Mouse (Mus musculus) thymus, postnatal 4 days (tissue): ENCODE data around the gene Shq1.

Source experiments
- DNase-seq: peaks from one replicate; pipeline ENCODE4 v3.0.0; 2021

The Shq1 gene

DNA sequence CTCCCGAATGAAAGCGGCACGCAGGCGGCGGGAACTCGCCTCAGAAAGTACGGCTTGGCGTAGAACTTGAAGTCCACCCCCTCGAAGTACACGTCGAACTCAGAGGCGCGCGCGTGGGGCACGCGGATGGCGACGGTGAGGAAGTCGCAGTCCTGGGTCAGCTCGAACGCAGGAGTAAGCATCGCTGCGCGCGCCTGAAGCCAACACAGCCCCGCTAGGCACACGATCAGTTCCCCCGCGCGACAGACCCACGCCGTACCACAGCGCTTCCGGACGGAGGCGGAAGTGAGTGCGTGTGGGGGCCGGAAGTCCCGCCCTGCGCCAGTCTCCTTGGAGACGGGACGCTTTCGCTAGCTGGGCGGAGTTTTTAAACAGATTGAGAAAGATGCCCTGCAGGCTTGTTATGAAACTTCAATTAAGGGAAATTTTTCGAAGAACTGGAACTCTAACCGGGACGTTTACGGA lies at the start of gene Shq1:
Shq1 (minus strand) TSS at position 278 of the 465 bp plus-strand sequence.
- DNase-seq = peak; percentile 93

DNA sequence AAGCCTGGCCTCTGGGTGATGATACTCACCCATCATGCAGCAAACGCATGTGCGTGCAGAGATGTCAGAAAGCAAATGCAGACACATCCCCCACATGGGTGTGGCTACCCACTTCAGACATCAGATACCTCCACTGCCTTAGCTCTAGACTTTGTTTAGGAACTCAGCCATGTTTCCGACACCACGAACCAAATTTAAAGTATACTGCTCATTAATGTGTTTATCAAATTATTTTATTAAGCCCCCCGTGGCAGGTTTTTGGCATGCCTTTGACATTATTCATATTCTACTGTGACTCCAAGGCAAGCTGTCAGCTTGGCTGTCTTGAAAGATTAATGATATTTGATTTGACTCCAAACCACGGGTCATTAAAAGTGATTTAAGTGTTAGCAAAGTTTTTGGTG lies 49.1 kb upstream of the Shq1 start:
- no peak for DNase-seq

DNA sequence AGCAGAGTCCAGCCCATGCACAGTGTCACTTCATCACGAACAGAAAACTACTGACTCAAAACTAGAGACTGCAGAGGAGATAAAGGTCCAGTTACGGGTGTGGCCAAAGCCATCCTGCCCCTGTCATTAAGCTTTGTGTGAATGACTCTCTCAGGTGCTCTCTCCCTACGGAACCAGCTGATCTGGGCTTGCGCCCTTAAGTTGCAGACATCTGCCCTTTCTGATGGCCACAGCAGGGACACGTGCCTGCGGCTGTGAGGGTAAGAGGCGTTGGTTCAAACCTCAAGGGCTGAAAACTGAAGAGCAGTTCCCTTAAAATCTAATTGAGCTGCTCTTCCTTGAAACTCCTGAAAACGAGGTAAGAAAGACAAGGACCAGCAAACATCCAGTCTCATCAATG lies 45.9 kb upstream of the Shq1 start:
- DNase-seq = no peak

DNA sequence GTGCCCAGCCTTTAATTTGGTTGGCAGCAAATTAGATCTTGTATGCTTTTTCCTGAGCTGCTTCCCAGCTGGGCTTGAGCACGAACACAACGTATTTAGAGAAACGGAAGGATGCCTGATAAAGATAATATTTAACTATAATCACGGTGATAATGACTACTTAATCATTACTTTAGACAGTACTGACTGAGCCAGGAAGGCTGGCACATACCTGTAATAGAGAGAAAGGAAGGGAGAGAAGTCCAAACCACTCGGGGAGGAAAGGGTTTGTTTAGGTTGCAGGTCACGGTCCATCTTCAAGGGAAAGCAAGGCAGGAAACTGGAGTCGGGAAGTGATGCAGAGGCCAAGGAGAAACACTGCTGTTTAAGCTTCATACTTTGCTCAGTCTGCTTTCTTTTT lies 45.2 kb upstream of the Shq1 start:
- no peak for DNase-seq

DNA sequence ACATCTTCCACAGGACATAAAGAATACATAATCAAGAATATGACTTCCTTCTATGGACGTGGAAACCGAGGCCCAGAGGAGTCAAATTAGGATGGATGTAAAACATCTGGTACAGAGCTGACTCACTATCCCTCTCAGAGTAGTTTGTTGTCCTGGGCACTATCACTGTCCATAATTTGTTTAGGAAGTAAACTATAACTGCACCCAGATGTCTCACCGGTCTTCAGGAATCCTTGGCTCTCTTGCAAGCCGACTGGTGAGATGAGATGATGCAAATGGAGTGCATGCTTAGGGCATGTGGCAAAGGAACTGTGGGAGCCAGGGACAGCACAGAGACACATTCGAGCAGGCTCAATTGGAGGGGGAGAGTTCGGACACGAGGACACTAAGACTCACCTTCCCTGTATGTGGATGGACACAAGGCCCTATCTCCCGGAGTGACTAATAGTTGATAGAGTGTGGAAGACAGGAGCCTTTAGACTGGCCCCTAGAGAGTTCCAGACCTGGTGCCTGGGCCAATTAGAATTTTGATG lies 44.4 kb upstream of the Shq1 start:
- no peak for DNase-seq

DNA sequence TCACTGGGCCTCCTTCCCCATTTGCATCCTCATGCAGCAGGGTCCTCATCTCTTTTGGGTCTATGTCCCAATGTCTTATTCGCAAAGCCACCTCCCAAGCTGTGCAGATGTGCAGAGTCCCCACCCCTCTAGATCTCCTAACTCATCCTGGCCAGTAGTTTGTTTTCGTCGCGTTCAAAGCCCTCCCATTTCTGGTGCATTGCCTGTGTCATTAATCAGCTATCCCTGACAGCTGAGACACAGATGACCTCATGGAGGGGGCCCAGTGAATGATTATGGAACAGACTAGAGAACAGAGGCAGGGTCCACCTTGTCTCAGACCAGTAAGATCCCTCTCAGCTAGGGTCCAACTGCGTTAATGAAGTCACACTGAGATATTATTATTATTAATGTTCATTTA lies 39.9 kb upstream of the Shq1 start:
- no peak for DNase-seq

DNA sequence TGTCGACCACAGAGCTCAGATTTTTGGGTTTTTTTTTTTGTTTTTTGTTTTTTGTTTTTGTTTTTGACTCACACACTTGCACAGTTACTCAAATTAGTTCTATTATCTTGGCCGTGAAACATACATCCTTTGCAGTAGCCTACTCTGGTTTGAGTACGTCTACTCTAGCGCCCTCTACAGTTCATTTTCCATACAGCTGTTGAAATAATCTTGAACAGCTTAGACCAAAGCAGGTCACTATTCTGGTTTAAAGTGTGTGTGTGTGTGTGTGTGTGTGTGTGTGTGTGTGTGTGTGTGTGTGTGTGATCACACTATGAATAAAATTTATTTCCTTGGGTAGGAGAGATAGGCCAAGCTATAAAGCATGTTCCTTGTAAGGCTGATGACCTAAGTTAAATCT lies 39.2 kb upstream of the Shq1 start:
- no peak for DNase-seq

DNA sequence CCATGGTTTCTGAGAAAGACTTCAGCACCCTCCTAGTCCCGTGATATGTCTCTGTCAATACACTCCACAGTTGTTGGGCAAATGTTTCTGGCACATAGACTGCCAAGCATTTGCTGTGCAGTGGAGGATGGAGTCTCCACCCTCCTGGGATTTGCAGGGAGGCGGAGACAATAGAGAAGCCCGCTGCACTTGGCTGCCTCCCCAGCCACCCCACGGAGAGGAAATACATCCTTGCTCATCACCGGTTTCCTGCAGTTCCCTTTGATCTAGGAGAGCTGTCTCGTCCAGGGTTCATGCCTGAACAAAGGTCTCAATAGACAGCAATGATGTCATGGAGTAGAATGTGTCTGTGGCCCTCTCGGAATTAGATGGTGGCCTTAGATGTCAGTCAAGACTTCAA lies 38.5 kb upstream of the Shq1 start:
- DNase-seq = peak; percentile 16

DNA sequence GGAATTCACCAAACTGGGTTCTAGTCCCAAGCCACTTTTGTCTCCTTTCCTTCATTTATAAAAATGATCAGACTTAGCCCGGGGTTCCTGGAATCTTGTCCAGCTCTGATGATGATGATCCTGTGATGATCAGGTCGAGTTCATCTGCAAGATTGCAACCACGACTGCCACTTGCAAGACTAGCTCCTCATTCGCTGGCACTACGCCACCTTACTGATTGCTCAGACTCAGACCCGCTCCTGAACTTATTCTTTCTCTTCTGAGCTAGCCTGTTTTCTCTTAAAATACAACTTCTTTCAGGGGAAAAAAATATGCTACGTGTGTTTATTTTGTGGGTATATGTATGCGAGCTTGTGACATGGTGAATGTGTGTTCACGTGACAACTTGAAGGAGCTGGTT lies 38.0 kb upstream of the Shq1 start:
- DNase-seq = no peak

DNA sequence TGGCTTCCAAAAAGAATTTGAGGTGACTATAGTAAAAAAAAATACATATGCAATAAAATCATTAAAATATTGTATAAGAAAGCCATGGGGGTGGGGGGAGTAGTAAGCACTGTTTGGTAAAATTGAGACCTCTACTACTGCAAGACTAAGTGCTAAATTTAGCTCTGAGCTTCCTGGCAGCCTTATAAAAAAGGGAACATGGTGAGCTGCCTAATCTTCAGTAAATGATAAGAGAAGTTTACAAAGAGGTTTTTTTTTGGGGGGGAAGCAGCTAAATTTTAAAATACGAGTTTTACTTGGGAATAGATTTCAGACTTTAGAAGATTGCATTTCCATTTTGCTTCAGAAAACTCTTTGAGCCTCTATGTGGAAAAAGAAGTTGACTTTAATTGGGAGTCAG lies 37.3 kb upstream of the Shq1 start:
- no peak for DNase-seq

DNA sequence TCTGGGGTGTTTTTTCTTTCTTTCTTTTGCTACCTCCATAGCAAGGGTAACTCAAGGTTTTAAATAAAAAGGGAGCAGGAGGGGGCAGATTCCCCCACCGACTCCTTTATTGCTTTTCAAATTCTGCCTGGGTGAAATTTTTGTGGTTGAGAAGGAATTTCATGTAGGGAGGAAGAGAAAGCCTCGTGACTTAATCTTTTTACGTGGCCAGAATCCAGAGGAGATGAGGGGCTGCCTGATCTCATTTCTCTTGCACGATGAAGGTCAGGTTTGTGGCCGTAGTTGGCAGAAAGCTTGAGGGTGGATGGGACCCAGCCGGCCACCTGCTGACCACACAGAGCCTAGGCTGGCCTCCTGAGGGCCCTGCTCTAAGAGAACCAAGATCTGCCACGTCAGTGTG lies 36.6 kb upstream of the Shq1 start:
- DNase-seq = no peak

DNA sequence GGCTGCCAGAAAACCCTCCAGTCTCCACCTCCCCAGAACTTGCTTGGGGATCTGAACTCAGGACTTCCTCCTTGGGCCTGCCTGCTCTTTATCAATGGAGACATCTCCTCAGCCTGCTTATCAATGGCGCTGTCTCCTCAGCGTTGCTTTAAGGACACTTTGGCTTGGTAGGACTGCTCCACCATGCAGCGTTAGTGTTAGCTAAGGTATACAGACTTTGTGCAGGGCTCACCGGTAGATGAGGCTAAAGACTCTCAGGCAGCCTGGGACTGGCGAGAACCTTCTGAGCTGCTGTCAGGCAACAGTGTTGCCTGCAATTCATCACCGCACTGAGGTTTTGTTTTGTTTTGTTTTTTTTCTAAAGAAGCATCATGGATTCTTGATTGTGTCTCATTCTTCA lies 35.9 kb upstream of the Shq1 start:
- no peak for DNase-seq

DNA sequence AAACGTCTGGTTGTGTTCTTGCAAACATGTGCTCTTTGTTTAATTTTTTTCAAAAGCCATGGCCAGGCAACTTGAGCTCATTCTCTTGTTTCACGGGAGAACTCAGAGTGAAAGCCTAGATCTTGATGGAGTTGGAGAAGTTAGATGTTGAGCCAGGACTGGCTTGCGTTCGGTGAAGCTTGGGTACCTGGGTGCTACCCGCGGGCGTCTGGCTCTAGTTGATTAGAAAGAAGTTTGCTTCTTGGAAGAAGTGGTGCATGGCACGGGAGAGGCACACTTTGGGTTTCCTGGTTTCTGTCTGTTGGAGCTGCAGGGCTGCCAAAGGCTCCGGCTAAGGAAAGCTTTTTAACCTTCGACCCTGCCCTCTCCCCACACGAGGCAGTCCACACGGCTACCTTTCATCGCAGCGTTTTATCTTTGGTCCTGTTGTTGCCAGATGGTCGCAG lies 34.4 kb upstream of the Shq1 start:
- DNase-seq = no peak

DNA sequence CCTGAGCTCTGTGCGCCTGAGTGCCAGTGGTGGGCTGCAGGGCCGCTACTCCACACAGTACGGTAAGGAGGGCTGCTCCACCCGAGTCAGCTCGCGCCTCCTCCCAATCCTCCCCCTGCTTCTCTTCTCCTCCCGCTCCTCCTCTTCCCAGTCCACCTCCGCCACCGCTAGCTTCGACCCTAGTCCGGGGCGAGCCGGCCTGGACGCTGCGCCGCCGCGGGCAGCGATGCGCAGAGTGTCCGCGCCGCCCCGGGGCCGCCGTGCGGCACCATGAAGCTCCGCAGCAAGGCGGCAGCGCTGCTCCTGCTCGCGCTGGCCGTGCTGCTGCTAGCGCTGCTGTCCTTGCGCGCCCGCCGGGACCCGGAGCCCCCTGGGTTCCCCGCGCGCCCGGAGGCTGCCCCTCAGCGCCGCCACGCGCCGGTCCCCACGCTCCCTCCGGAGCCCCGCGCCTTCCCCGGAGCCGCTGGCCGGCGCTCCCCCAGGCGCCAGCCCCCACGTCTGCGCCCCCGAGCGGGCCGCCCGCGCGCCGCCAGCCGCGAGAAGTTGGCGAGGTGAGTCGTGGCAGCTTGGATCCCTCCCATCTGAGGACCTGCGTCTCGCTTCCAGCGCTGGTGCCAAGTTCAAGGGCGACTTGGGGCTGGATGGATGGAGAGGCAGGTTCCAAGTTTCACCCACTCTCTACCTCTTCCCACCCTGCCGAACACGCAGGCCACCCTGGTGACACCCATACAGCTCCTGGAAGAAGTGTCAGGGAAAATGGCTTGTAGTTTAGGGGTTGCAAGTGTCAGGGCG lies 33.8 kb upstream of the Shq1 start, which contains the start of gene Gxylt2:
Gxylt2 (plus strand) TSS at position 161 of the 792 bp plus-strand sequence.
- peak; percentile 20 for DNase-seq

DNA sequence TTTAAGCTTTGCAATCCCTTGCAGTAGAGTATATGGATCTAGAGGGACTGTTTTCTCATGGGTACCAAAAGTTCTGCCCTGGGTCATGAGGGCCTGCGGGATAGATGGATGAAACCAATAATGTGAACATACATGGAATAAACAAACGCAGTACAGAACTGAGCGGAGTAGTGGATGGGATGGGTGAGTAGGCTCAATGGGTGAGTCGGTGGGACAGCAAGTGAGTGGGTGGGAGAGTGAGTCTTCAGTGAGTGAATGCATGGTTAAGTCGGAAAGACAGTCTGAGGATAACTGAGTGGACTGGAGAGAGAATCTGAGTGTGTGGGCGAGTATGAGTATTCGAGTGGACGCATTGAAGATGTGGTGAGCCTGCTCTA lies 33.2 kb upstream of the Shq1 start:
- no peak for DNase-seq

DNA sequence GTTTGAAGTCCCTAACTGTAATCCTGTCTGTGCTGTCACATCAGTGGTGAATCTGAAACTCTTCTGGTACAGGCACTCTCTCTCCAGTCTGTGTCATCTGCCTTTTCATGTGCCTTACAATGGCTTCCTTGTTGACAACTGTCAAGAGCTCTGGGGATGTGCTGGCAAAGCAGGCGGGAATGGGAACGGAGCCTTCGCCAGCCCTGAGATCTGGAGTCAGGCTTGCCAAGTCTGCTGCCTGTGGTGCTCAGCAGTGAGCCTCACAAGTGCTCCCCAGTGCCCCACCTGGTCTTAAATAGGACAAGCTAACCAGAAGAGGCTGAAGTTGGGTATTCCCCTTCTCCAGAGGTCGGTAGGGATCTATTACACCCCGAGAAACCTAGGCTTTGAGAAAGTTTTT lies 29.8 kb upstream of the Shq1 start:
- no peak for DNase-seq

DNA sequence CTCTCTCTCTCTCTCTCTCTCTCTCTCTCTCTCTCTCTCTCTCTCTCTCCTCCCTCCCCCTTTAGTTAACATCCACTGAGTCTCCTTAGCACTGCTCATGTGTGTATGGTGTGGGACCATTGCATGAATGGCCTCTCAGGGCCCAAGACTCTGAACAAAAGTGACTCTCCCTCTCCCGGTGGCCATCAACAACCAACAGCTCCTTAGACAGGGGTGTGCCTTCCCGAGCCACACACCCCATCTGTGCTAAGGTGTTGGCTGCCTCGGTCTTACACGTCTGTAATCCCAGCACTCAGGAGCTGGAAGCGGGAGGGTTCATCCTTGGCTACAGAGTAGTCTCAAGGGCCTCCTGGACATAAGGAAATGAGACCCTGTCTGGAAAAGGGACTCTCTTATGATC lies 29.0 kb upstream of the Shq1 start:
- no peak for DNase-seq

DNA sequence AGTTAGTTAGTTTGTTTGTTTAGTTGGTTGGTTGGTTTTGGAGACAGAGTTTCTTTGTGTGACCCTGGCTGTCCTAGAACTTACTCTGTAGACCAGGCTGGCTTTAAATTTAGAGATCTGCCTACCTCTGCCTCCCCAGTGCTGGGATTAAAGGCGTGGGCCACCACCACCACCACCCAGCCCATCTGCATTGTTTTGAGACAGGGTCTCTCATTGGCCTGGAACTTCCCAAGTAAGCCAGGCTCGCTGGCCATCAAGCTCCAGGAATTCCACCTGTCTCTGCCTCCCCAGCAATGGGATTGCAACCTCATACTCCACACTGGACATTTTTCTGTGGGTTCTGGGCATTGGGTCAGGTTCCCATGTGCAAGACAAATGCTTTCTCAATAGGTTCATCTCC lies 15.4 kb upstream of the Shq1 start:
- no peak for DNase-seq

DNA sequence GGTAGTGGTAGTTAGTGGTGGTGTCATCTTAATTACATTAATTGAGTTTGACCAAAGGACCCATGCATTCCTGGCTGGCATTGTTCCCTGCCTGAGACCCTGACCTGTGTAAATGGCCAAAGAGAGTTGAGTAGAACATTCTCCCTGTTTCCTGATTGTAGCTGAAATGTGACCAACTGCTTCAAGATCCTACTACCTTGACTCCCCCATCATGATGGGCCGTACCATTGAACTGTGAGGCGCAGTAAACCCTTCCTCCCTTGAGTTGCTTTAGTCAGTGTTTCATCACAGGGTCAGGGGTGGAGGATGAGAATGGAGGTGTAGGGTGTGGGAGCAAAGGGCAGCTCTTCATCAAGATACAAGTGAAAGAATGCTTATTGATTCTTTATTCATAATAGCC lies 7.7 kb upstream of the Shq1 start:
- no peak for DNase-seq

DNA sequence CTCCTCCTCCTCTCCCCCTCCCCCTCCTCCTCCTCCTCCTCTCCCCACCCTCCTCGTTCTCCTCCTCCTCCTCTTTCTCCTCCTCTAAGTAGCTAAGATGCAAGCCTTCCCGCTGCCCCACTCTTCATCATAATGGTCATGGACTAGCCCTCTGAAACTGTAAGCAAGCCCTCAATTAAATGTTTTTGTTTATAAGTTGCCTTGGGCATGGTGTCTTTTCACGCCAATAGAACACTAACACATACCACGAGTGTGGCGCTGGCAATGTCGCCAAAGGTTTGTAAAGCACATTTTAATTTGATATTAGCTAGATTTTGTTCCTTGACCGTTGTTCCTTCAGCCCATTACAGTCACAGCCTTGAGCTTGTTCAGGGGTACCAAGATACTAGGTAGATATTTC lies 5.5 kb upstream of the Shq1 start:
- DNase-seq = no peak

DNA sequence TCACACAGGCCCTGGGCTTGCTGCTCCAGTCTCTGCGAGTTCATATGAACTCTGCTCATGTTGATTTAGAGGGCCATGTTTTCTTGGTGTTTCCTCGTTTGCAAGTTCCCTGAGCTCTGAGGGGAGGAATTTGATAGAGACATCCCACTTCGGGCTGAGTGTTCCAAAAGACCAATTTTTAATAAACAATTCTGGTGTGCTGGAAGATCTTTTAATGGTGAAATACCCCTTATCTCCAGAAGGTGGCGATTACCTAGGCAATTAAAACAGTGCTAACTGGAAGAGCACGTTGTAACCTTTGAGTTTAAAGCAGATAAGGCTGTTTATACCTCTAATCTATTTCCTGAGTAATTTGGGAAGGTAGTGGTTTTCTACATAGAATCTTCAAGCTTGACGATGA lies 4.0 kb upstream of the Shq1 start:
- DNase-seq = no peak

DNA sequence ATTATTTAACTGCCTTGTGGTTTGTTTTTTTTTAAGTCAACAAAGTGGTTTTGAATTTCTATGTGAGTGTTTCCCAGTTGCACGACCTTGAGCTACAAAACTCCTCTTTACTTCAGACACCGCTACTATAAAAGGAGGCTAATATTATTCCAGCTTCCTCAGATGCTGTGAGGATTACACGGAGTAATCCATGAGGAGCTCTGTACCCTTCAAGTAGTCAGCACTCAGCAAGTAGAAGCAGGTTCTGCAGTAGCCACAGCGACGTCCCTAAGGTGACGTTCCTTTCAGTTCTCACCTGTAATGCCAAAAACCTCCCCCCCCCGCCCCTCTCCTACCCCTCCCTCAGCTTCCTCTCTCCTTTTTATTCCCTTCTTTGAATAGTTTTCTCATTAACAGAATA lies 444 bp upstream of the Shq1 start:
- DNase-seq = no peak

DNA sequence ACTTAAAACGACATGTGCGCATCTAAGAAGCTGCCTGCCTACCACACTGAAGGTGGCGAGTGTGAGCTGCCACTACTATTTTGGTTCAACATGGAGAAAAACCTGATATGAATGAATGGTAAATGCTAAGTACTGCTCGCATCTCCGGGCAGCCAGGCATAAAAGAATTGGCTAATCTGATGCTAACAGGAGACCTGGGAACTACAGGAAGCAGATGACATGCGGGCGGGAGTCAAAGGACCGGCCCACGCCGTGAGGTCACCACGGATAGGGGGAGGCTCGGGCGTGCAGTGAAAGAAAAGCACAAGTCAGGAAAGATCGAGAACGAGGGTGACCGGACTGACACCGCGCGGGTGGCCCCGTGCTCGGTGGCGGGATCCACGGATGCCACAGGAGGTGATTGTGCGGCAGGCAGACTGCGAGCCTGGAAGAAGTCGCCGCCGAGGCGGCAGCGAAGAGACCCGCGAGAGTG lies 551 bp downstream of the Shq1 start:
- no peak for DNase-seq

DNA sequence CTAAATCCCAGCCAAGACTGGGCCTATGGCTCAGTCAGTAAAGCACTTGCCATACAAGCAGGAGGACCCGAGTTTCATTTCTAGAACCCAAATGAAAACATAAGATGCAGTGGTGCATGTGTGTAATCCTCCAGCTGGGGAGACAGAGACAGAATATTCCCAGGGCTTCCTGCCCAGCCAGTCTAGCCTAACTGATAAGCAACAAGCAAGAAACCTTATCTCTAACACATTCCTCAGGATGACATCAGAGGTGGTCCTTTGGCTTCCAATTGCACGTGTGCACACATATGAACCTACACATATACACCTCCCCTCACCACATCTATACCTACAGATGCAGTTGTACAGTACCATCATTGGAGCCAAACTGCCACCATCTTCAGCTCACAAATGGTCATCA lies 2.1 kb downstream of the Shq1 start:
- no peak for DNase-seq

DNA sequence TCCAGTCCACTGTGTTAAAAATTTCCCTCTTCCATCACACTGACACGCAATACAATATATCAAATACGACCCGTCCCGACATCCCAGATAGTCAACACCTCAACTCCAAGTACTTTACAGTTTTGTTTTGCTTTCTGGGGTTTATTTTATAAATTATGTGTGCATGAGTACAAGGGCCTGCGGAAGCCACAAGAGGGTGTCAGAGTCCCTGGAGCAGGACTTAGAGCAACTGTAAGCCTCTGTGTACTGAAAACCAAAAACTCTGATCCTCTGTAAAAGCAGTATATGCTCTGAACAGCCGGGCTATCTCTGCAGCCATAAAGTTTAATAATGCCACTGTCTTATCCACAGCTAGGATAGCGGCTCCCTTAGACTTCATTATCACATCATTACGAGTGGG lies 3.3 kb downstream of the Shq1 start:
- no peak for DNase-seq
